In the genomic region with DNA sequence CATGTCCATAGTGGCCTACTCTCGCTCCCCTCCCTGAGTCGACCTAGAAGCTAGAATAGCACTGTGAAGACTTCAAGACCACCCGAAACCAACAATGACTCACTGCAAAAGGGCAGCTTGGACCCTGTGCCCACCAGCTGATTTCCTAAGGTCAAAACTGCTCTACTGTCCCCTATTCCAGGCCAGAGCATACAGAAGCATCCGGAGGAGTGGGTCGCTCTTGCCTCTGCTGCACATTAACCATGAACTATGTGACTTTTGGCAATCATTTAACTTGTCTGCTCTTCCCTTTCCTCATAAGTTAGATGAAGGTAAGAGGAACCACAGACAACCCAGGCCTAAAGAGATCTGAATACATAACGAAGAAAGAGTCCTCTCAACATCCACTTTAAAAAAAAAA, we compare ENCODE assay signal across 24 mouse cellular contexts.
"Had no signal": no experiment of that assay in that cellular context is flagged by ENCODE, and none has a peak within 500 bp of the region (broad histone marks: within the 10 kb centered on the region; RNA-seq: fewer than 3 reads in every experiment).

No protein-coding gene starts in this region.

- DNase-seq: layer of hippocampus, adult 9-11 months; left cerebral cortex, postnatal 4 days; liver; lung, adult 18-20 months; lung, postnatal 10 days; lung, postnatal 36 days; retina, postnatal 1 day; right cerebral cortex, postnatal 25 days; spleen, adult 18-20 months; thymus, adult 18-20 months; thymus, postnatal 14 days; thymus, postnatal 4 days had no signal

- H3K4me3 ChIP-seq: intestine, embryonic 15.5 days; limb, embryonic 13.5 days; liver, embryonic 12.5 days; liver, embryonic 15.5 days; lung, embryonic 15.5 days; megakaryocyte, embryonic 14.5 days; midbrain, embryonic 10.5 days; midbrain, embryonic 13.5 days; myocyte; neural tube, embryonic 13.5 days had no signal

- H3K4me2 ChIP-seq: intestine, embryonic 15.5 days; limb, embryonic 13.5 days; liver, embryonic 12.5 days; liver, embryonic 15.5 days; lung, embryonic 15.5 days; midbrain, embryonic 13.5 days; neural tube, embryonic 13.5 days had no signal

- ATAC-seq: hindbrain, embryonic 16.5 days; intestine, embryonic 15.5 days; liver, embryonic 12.5 days; midbrain, embryonic 13.5 days; midbrain, embryonic 16.5 days had no signal

- H3K9ac ChIP-seq: intestine, embryonic 15.5 days; limb, embryonic 13.5 days; liver, embryonic 12.5 days; liver, embryonic 15.5 days; lung, embryonic 15.5 days; midbrain, embryonic 13.5 days; neural tube, embryonic 13.5 days had no signal

- H3K27me3 ChIP-seq: intestine, embryonic 15.5 days; limb, embryonic 13.5 days; liver, embryonic 12.5 days; liver, embryonic 15.5 days; lung, embryonic 15.5 days; megakaryocyte, embryonic 14.5 days; midbrain, embryonic 13.5 days; neural tube, embryonic 13.5 days had no signal

- H3K9me3 ChIP-seq: intestine, embryonic 15.5 days; limb, embryonic 13.5 days; liver, embryonic 12.5 days; liver, embryonic 15.5 days; lung, embryonic 15.5 days; megakaryocyte, embryonic 14.5 days; midbrain, embryonic 10.5 days; midbrain, embryonic 13.5 days; neural tube, embryonic 13.5 days had no signal

- H3K27ac ChIP-seq: intestine, embryonic 15.5 days; limb, embryonic 13.5 days; liver, embryonic 12.5 days; liver, embryonic 15.5 days; lung, embryonic 15.5 days; midbrain, embryonic 10.5 days; midbrain, embryonic 13.5 days; neural tube, embryonic 13.5 days had no signal

- H3K4me1 ChIP-seq: intestine, embryonic 15.5 days; limb, embryonic 13.5 days; liver, embryonic 12.5 days; liver, embryonic 15.5 days; lung, embryonic 15.5 days; midbrain, embryonic 10.5 days; midbrain, embryonic 13.5 days; neural tube, embryonic 13.5 days had no signal
